Mouse (Mus musculus) hindbrain, embryonic 15.5 days (tissue): Measurements from ENCODE around the gene Vinac1. TPM values are rescaled to one million over a fixed set of nuclear protein-coding genes. Genes with fewer than 3 reads are reported as not detected.
A peak's percentile ranks its signal among the peaks of the same experiment; 100 is the strongest.

ENCODE experiments used
- ATAC-seq: fragments of 200-750 bp; cut with Nextera tagmentation; 2 replicates; pipeline ENCODE4 v1.8.0; 2017; ENCODE audit warnings: low read depth, moderate number of reproducible peaks, moderate TSS enrichment; ENCODE audit not compliant: low FRiP score
- H3K27ac ChIP-seq: fragments of 300-500 bp; sonication (generic); replicated peaks from 2 replicates; pipeline ENCODE4 v1.5.1; 2015; ENCODE audit warnings: mild to moderate bottlenecking, inconsistent platforms
- H3K27me3 ChIP-seq: fragments of 300-500 bp; sonication (generic); 2 replicates; pipeline ENCODE4 v1.6.1; 2015; ENCODE audit warnings: control low read depth, inconsistent platforms
- H3K36me3 ChIP-seq: fragments of 300-500 bp; sonication (generic); 2 replicates; pipeline ENCODE4 v1.6.1; 2015; ENCODE audit warnings: control low read depth, inconsistent platforms
- H3K4me1 ChIP-seq: fragments of 300-500 bp; sonication (generic); replicated peaks from 2 replicates; pipeline ENCODE4 v1.6.1; 2015; ENCODE audit warnings: control low read depth, inconsistent platforms
- H3K4me2 ChIP-seq: fragments of 300-500 bp; sonication (generic); 2 replicates; pipeline ENCODE4 v1.6.1; 2015; ENCODE audit warnings: moderate library complexity, mild to moderate bottlenecking, inconsistent platforms
- H3K4me3 ChIP-seq: fragments of 300-500 bp; sonication (generic); 2 replicates; pipeline ENCODE4 v1.5.1; 2015; ENCODE audit warnings: mild to moderate bottlenecking, inconsistent platforms
- H3K9ac ChIP-seq: fragments of 300-500 bp; sonication (generic); 2 replicates; pipeline ENCODE4 v1.6.1; 2015; ENCODE audit warnings: inconsistent platforms
- H3K9me3 ChIP-seq: fragments of 300-500 bp; sonication (generic); 2 replicates; pipeline ENCODE4 v1.6.1; 2016; ENCODE audit warnings: control low read depth, inconsistent platforms
- WGBS: fragments of 180-500 bp; shearing (Covaris S2); methylation state at CpG from one replicate; pipeline ENCODE4 v1.1.7; 2015; 5-methylcytosine and 5-hydroxymethylcytosine counted together
- polyA plus RNA-seq: library from polyadenylated mRNA; unstranded; fragments of >200 nt; fragmentation: Nextera tagmentation; extraction: Ambion mirVana; gene quantifications from 2 replicates; pipeline ENCODE4 v1.2.1, GENCODE M21; 2015

The Vinac1 gene
- polyA plus RNA-seq, 1 experiment from 2014 or later: 0.83 TPM

DNA sequence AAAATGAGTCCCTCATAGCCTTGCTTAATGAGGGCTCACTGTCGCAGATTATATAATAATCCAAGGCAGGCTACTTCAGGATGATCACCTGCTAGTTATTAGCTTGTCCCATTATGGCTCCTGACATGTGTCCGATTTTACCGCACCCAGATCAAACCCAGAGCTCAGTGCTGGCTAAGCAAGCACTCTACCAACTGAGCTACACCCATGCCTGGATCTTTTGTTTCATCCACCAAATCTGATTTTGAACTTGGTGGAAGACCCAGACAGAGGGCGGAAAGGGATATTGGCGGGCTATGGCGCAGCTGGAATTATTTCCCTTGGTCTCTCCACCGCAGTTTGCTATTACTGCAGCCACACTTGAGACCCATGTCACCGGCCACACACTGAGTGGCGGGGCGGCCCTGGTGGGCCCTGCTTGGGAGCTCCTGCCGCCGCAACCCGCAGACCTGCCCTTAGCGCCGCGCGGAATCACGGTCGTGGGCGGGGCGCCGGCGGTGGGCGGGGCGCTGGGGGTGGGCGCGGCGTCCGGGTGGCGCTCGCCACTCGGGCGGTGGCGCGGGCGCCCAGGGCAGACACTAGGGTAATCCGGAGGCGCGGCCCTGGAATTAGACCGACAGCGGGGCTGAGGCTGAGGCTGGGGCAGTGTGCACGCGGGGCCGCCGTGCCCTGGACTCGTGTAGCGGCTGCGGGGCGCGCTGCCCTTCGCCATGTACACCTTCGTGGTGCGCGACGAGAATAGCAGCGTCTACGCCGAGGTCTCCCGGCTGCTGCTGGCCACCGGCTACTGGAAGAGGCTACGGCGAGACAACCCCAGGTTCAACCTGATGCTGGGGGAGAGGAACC is 17.7 kb upstream of the Vinac1 start, which contains the start of gene Ttl:
Ttl (plus strand) TSS at position 506 of the 846 bp plus-strand sequence.
- H3K27ac ChIP-seq: peak within 1 kb of the TSS; percentile 87
- H3K36me3 ChIP-seq: no peaks in the 10 kb centered on the region
- no peaks in the 10 kb centered on the region for H3K9me3 ChIP-seq
- peak within 1 kb of the TSS; percentile 58 for H3K4me2 ChIP-seq
- peaks cover 38% of the 10 kb centered on the region for H3K4me1 ChIP-seq
- H3K4me3 ChIP-seq: peak within 1 kb of the TSS; percentile 76
- no peaks in the 10 kb centered on the region for H3K27me3 ChIP-seq
- WGBS: under 1% methylated on average over 58 of the region's 62 CpGs
- ATAC-seq: peak; percentile 94
- peak within 1 kb of the TSS; percentile 84 for H3K9ac ChIP-seq

DNA sequence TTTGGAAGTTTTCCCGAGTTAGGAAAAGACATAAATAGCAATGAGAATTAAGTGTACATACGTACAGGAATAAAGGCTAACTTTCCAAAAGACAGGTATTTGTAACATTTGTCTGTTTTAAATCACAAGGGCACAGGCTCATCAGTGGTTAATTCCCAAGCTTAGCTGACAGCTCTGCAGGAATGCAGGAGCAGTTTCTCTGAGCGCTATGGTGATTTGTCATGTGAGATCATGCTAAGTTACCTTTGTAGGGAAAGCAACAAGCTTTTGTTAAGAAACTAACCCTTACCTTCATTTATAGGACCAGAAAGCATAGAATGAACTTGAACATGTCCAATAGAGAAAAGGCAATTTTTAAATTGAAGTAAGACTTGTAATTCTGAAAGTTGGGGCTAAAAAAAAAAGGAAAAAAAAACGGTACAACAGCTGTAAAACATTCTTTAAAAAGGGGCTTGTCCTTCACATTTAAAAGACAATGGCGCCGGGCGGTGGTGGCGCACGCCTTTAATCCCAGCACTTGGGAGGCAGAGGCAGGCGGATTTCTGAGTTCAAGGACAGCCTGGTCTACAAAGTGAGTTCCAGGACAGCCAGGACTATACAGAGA is 13.6 kb upstream of the Vinac1 start:
- no peak overlapping the region for H3K4me2 ChIP-seq
- ATAC-seq: no peak
- peaks cover 9% of the 10 kb centered on the region; the same call in 1 of the 2 replicates for H3K4me1 ChIP-seq
- no peak overlapping the region for H3K9ac ChIP-seq
- H3K4me3 ChIP-seq: no peak overlapping the region
- 82% methylated on average over 10 of the region's 10 CpGs for WGBS
- no peaks in the 10 kb centered on the region for H3K36me3 ChIP-seq
- H3K27me3 ChIP-seq: no peaks in the 10 kb centered on the region
- no peak overlapping the region for H3K27ac ChIP-seq
- H3K9me3 ChIP-seq: no peaks in the 10 kb centered on the region

DNA sequence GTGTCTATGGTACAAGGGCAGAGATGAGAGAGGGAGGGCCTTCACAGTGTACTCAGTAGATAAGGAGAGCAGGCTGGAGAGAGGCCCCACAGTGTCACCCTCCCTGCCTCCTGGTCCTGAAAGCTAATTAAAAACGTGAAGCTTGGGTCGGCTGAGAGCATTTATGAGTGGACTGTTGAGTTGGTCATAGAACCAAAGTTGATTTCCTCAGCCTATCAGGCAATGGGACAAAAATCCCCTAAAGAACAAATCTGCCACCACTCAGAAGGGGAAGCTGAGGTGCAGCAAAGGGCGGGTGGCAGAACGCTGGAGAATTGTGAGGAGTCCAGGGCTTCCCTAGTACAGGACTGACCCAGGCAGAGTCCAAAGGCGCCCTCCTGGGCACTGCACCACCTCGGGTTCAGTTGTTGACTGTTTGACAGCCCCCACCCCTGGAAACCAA is 10.0 kb upstream of the Vinac1 start:
- Histone ChIP-seq H3K9me3 (no peaks in the 10 kb centered on the region), H3K4me1 (no peaks in the 10 kb centered on the region), H3K27ac (no peak overlapping the region), H3K27me3 (no peaks in the 10 kb centered on the region), H3K36me3 (no peaks in the 10 kb centered on the region), H3K9ac (no peak overlapping the region), H3K4me3 (no peak overlapping the region), H3K4me2 (no peak overlapping the region)
- no peak for ATAC-seq
- 93% methylated on average over 6 of the region's 6 CpGs for WGBS

GRCm38 (mm10) chr2:129057256-129057655 is 9.3 kb upstream of the Vinac1 start:
- H3K4me1 ChIP-seq: no peaks in the 10 kb centered on the region
- H3K4me2 ChIP-seq: no peak overlapping the region
- H3K4me3 ChIP-seq: no peak overlapping the region
- H3K27ac ChIP-seq: no peak overlapping the region
- no peaks in the 10 kb centered on the region for H3K36me3 ChIP-seq
- H3K9me3 ChIP-seq: no peaks in the 10 kb centered on the region
- WGBS: 96% methylated on average over 8 of the region's 8 CpGs
- no peak for ATAC-seq
- H3K9ac ChIP-seq: no peak overlapping the region
- no peaks in the 10 kb centered on the region for H3K27me3 ChIP-seq

- no peak for ATAC-seq
- no peaks in the 10 kb centered on the region for H3K36me3 ChIP-seq
- no peaks in the 10 kb centered on the region for H3K9me3 ChIP-seq
- no peak overlapping the region for H3K4me3 ChIP-seq
- no peak overlapping the region for H3K27ac ChIP-seq
- H3K9ac ChIP-seq: no peak overlapping the region
- H3K27me3 ChIP-seq: no peaks in the 10 kb centered on the region
- 37% methylated on average over 9 of the region's 9 CpGs for WGBS
- no peak overlapping the region for H3K4me2 ChIP-seq
- no peaks in the 10 kb centered on the region for H3K4me1 ChIP-seq
These were observed 8.6 kb upstream of the Vinac1 start for GRCm38 (mm10) chr2:129056597-129056996.

DNA sequence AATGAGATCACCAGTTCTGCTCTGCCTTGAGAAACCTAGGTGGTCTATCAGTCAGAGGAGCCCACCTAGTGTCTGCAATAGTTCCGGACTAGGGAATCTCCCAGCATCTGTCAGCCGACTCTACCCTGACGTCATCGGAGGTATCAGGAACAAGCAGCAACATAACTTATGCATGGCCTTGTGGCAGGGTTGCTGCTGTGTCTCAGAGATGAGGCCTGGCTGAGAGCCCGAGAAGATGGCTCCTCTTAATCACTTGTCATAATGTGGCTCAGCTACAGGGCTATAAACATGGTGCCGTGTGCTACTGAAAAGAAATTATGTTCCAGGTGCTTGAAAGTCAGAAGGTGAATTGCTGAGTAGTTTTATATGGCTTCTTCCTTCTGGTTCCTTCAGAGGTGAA is 7.8 kb upstream of the Vinac1 start:
- no peaks in the 10 kb centered on the region for H3K4me1 ChIP-seq
- WGBS: 88% methylated on average over 6 of the region's 6 CpGs
- H3K36me3 ChIP-seq: no peaks in the 10 kb centered on the region
- no peak overlapping the region for H3K4me3 ChIP-seq
- no peaks in the 10 kb centered on the region for H3K9me3 ChIP-seq
- H3K27me3 ChIP-seq: no peaks in the 10 kb centered on the region
- no peak overlapping the region for H3K4me2 ChIP-seq
- no peak for ATAC-seq
- no peak overlapping the region for H3K9ac ChIP-seq
- H3K27ac ChIP-seq: no peak overlapping the region

GRCm38 (mm10) chr2:129052451-129052983 is 4.5 kb upstream of the Vinac1 start:
- Histone ChIP-seq H3K27ac (no peak overlapping the region), H3K27me3 (no peaks in the 10 kb centered on the region), H3K36me3 (no peaks in the 10 kb centered on the region), H3K4me1 (no peaks in the 10 kb centered on the region), H3K4me2 (no peak overlapping the region), H3K9me3 (no peaks in the 10 kb centered on the region), H3K4me3 (no peak overlapping the region), H3K9ac (no peak overlapping the region)
- ATAC-seq: no peak
- WGBS: 76% methylated on average over 4 of the region's 4 CpGs

DNA sequence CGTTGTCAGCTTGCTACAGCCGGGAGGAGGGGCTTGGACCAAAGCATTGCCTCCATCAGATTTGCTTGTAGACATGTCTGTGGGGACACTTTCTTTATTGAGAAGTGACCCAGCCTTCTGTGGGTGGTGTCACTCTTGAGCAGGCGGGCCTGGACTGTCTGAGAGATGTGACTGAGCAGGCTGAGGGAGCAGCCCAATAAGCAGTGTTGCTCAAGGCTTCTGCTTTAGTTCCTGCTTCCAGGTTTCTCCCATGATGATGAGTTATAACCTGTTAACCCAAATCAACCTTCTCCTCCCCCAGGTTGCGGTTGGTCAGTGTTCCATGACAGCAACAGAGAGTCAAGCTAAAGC is 1.2 kb downstream of the Vinac1 start:
- no peaks in the 10 kb centered on the region for H3K27me3 ChIP-seq
- no peak overlapping the region for H3K4me3 ChIP-seq
- H3K4me2 ChIP-seq: no peak overlapping the region
- H3K9ac ChIP-seq: no peak overlapping the region
- H3K36me3 ChIP-seq: no peaks in the 10 kb centered on the region
- no peak overlapping the region for H3K27ac ChIP-seq
- no peaks in the 10 kb centered on the region for H3K9me3 ChIP-seq
- H3K4me1 ChIP-seq: no peaks in the 10 kb centered on the region
- no peak for ATAC-seq
- WGBS: 84% methylated on average over 4 of the region's 4 CpGs

DNA sequence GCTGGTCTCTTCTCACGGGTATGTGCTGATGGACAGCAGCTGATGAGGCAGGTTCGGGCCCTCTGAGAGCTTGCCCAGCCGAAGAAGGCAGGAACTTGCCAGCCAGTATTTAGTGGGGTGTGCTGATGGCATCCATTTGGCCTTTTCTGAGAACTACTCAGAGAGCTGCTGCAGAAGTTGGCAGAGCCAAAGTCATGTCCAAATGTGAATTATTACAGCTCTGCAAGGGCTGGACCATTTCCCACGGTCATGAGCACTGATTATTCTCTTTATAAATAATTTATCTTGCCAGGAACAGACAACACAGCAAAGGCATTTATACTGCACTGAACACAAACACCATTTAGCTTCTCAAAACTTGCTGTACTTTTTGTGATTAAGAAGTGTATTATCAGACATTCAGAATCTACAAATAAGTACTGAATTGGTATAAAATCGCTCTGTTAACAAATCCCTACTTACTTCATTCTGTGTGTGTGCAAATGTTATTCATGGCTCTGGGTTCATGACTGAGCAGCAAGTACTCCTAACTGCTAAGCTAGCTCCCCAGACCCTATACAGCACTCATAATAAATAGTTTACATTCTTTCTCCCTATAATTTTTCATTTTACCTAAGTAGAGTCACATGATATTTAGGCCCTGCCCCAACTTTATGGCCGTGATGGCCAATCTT is 1.7 kb downstream of the Vinac1 start:
- no peak overlapping the region for H3K9ac ChIP-seq
- H3K9me3 ChIP-seq: no peaks in the 10 kb centered on the region
- H3K4me1 ChIP-seq: no peaks in the 10 kb centered on the region
- H3K36me3 ChIP-seq: no peaks in the 10 kb centered on the region
- H3K4me2 ChIP-seq: no peak overlapping the region
- WGBS: 63% methylated on average over 6 of the region's 6 CpGs
- no peak for ATAC-seq
- no peak overlapping the region for H3K27ac ChIP-seq
- no peaks in the 10 kb centered on the region for H3K27me3 ChIP-seq
- no peak overlapping the region for H3K4me3 ChIP-seq

DNA sequence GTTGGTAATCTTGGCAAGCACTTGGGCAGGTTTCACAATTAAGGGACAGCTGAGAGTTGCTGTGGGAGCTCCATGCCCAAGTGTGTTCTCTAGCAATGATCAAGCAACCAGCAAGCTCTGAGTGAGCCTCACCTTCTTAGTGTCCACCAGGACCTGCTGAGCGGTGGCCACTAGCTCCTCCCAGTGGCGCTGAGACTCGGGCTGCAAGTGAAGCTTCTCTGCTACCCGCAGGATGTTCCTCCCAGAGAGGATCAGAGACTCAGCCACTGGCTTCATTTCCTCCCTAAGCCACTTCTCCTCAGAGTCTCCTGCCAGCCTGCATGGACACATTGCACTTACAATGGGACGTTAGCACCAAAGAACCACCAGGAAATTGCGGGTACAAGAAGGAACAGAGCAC is 7.4 kb downstream of the Vinac1 start:
- Histone ChIP-seq H3K9me3 (no peaks in the 10 kb centered on the region), H3K27me3 (peaks cover 16% of the 10 kb centered on the region; the same call in 1 of the 2 replicates), H3K4me2 (no peak overlapping the region), H3K9ac (no peak overlapping the region), H3K4me1 (peaks cover 15% of the 10 kb centered on the region), H3K36me3 (no peaks in the 10 kb centered on the region), H3K27ac (no peak overlapping the region), H3K4me3 (no peak overlapping the region)
- no peak for ATAC-seq
- 38% methylated on average over 6 of the region's 6 CpGs for WGBS

DNA sequence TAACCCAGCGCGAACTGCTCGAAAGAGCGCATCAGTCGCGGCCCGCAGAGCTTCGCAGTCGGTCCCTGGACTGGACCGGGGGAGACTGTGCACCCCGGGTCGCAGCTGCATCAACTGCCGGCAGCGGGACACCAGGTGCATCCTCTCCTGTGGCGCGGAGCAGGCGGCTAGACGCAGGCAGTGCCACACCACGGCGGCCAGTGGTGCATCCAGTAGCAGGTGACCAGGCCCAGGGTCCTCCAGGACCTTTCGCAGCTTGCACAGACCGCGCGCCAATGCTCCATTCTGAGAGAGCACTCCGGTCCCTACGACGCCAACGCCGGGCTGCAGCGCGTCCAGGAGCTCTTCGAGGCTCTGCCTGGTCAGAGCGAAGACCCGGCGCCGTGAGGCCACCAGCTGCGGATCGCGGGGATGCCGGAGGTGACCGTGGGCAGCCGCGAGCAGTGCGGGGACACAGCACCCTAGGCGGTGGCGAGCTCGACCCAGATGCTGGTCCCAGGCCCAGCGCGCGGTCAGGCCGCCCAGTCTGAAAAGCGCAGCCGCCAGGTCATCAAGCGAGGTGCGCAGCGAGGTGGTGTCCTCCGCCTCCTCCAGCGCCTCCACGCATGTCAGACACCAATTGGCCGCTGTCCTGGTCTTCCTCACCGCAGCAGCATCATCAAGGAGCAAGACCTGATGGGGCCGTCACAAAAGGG is 8.9 kb downstream of the Vinac1 start:
- Histone ChIP-seq H3K9me3 (no peaks in the 10 kb centered on the region), H3K27me3 (peaks cover 16% of the 10 kb centered on the region; the same call in 1 of the 2 replicates), H3K4me1 (peaks cover 15% of the 10 kb centered on the region), H3K4me3 (peak overlapping the region; percentile 44), H3K4me2 (peak overlapping the region; percentile 93), H3K36me3 (no peaks in the 10 kb centered on the region), H3K27ac (peak overlapping the region; percentile 57), H3K9ac (peak overlapping the region; percentile 41)
- peak; percentile 84 for ATAC-seq
- 1% methylated on average over 62 of the region's 62 CpGs for WGBS
